Mouse (Mus musculus): ENCODE measurements around the gene Tgm2. TPM values are rescaled to one million over a fixed set of nuclear protein-coding genes. Genes with fewer than 3 reads are reported as not detected.

Gene Tgm2
- 3.3 to 4.9 TPM (median 3.7 TPM) in 4 replicates for total RNA-seq (2023; ENCODE audit: inconsistent age)

GRCm38 (mm10) chr2:158146223-158146622 lies at the start of gene Tgm2:
TSS of gene Tgm2 (minus strand) at chr2:158146436.

Other genes starting within 250 kb of the Tgm2 start
- not detected in 4 replicates for gene Vstm2l, start 231.8 kb downstream of the Tgm2 start, total RNA-seq (2023; ENCODE audit: inconsistent age)
- 33.2 to 36.7 TPM (median 34.5 TPM) in 4 replicates for gene Tti1, start 118.0 kb downstream of the Tgm2 start, total RNA-seq (2023; ENCODE audit: inconsistent age)
- gene Rprd1b, start 117.9 kb downstream of the Tgm2 start, total RNA-seq (2023; ENCODE audit: inconsistent age), result 26.5 to 29.2 TPM (median 27.5 TPM) in 4 replicates
- not detected in 4 replicates for gene D630003M21Rik, start 82.8 kb upstream of the Tgm2 start, total RNA-seq (2023; ENCODE audit: inconsistent age)
- not detected in 4 replicates for gene Bpi, start 111.7 kb upstream of the Tgm2 start, total RNA-seq (2023; ENCODE audit: inconsistent age)
- not detected in 4 replicates for gene Lbp, start 160.1 kb upstream of the Tgm2 start, total RNA-seq (2023; ENCODE audit: inconsistent age)
- not detected in 4 replicates for gene Snhg11, start 229.2 kb upstream of the Tgm2 start, total RNA-seq (2023; ENCODE audit: inconsistent age)